Mouse (Mus musculus) intestine, postnatal 0 days (tissue): Measurements from ENCODE around the gene Tango2. TPM values are rescaled to one million over a fixed set of nuclear protein-coding genes. Genes with fewer than 3 reads are reported as not detected.

Source experiments
- ATAC-seq: fragments of 200-750 bp; cut with Nextera tagmentation; 2 replicates; pipeline ENCODE4 v1.8.0; 2017; ENCODE audit warnings: mild to moderate bottlenecking, moderate TSS enrichment, moderate library complexity
- H3K27ac ChIP-seq: fragments of 300-500 bp; sonication (generic); 2 replicates; pipeline ENCODE4 v1.5.1; 2014; ENCODE audit warnings: mild to moderate bottlenecking, low read depth, low read length, moderate library complexity
- H3K27me3 ChIP-seq: fragments of 300-500 bp; sonication (generic); replicated peaks from 2 replicates; pipeline ENCODE4 v1.6.1; 2014; ENCODE audit warnings: low read length, mixed read lengths; ENCODE audit not compliant: control insufficient read depth, insufficient read depth
- H3K36me3 ChIP-seq: fragments of 300-500 bp; sonication (generic); 2 replicates; pipeline ENCODE4 v1.6.1; 2014; ENCODE audit warnings: mild to moderate bottlenecking, moderate library complexity; ENCODE audit not compliant: control insufficient read depth, insufficient read depth
- H3K4me1 ChIP-seq: fragments of 300-500 bp; sonication (generic); replicated peaks from 2 replicates; pipeline ENCODE4 v1.6.1; 2014; ENCODE audit warnings: antibody characterized with exemption, low read length, mixed read lengths; ENCODE audit not compliant: control insufficient read depth, insufficient read depth
- H3K4me2 ChIP-seq: fragments of 300-500 bp; sonication (generic); replicated peaks from 2 replicates; pipeline ENCODE4 v1.6.1; 2014; ENCODE audit warnings: low read depth, mild to moderate bottlenecking, moderate library complexity
- H3K4me3 ChIP-seq: fragments of 300-500 bp; sonication (generic); 2 replicates; pipeline ENCODE4 v1.5.1; 2014; ENCODE audit warnings: low read depth, low read length
- H3K9ac ChIP-seq: fragments of 300-500 bp; sonication (generic); 2 replicates; pipeline ENCODE4 v1.6.1; 2014; ENCODE audit warnings: mild to moderate bottlenecking, low read depth, low read length
- H3K9me3 ChIP-seq: fragments of 300-500 bp; sonication (generic); 2 replicates; pipeline ENCODE4 v1.6.1; 2016; ENCODE audit warnings: mixed run types; ENCODE audit not compliant: control insufficient read depth
- CTCF ChIP-seq: sonication (generic); IDR thresholded peaks from 2 replicates; pipeline ENCODE4 v1.5.1; 2016; ENCODE audit warnings: low read depth, mild to moderate bottlenecking, control low read depth, antibody characterized with exemption, moderate library complexity
- WGBS: fragments of 180-500 bp; shearing (Covaris S2); extraction: QIAGEN DNeasy Blood & Tissue Kit; methylation state at CpG from one replicate; pipeline ENCODE4 v1.1.7; 2014; 5-methylcytosine and 5-hydroxymethylcytosine counted together
- polyA plus RNA-seq: library from polyadenylated mRNA; unstranded; fragments of >200 nt; fragmentation: Nextera tagmentation; extraction: Ambion mirVana; gene quantifications from 2 replicates; pipeline ENCODE4 v1.2.1, GENCODE M21; 2015

Tango2 gene
- polyA plus RNA-seq: 78.6 and 85.2 TPM in 2 replicates

GRCm38 (mm10) chr16:18347931-18348600, at the start of gene Tango2, which contains the start of gene Arvcf:
Tango2 (minus strand) TSS chr16:18348103.
Arvcf (plus strand) TSS chr16:18348182.
- no peaks in the 10 kb centered on the region for H3K9me3 ChIP-seq
- no peaks in the 10 kb centered on the region for H3K36me3 ChIP-seq
- WGBS: under 1% methylated on average over 44 of the region's 44 CpGs
- peaks cover 3% of the 10 kb centered on the region; the same call in 1 of the 2 replicates for H3K4me1 ChIP-seq
- H3K4me2 ChIP-seq: peak within 1 kb of the TSS; percentile 99
- no peaks in the 10 kb centered on the region for H3K27me3 ChIP-seq
- H3K4me3 ChIP-seq: peak within 1 kb of the TSS; percentile 68
- peak; percentile 70 for TF ChIP-seq CTCF
- H3K9ac ChIP-seq: peak within 1 kb of the TSS; percentile 60
- H3K27ac ChIP-seq: no peak within 1 kb of the TSS
- peak; percentile 81 for ATAC-seq

- no peak for ATAC-seq
- Histone ChIP-seq H3K27ac (no peak overlapping the region), H3K36me3 (peaks cover 37% of the 10 kb centered on the region), H3K4me2 (no peak overlapping the region), H3K4me1 (peaks cover 4% of the 10 kb centered on the region; the same call in 1 of the 2 replicates), H3K9me3 (no peaks in the 10 kb centered on the region), H3K4me3 (no peak overlapping the region), H3K27me3 (no peaks in the 10 kb centered on the region), H3K9ac (no peak overlapping the region)
- 94% methylated on average over 27 of the region's 27 CpGs for WGBS
- no peak for TF ChIP-seq CTCF
Measured at GRCm38 (mm10) chr16:18396791-18397621, 49.1 kb upstream of the Tango2 start.

- Histone ChIP-seq H3K9me3 (no peaks in the 10 kb centered on the region), H3K4me1 (peaks cover 4% of the 10 kb centered on the region; the same call in 1 of the 2 replicates), H3K4me2 (no peak overlapping the region), H3K27ac (no peak overlapping the region), H3K27me3 (no peaks in the 10 kb centered on the region), H3K4me3 (no peak overlapping the region), H3K36me3 (peaks cover 37% of the 10 kb centered on the region), H3K9ac (no peak overlapping the region)
- no peak for ATAC-seq
- TF ChIP-seq CTCF: no peak
- 72% methylated on average over 2 of the region's 2 CpGs for whole genome bisulfite sequencing
Measured at GRCm38 (mm10) chr16:18396201-18396600, 48.3 kb upstream of the Tango2 start.

GRCm38 (mm10) chr16:18395620-18396036, 47.7 kb upstream of the Tango2 start:
- Histone ChIP-seq H3K9ac (no peak overlapping the region), H3K4me3 (no peak overlapping the region), H3K36me3 (peaks cover 37% of the 10 kb centered on the region), H3K9me3 (no peaks in the 10 kb centered on the region), H3K4me2 (no peak overlapping the region), H3K27me3 (no peaks in the 10 kb centered on the region), H3K4me1 (peaks cover 4% of the 10 kb centered on the region; the same call in 1 of the 2 replicates), H3K27ac (no peak overlapping the region)
- WGBS: 42% methylated on average over 6 of the region's 7 CpGs
- ATAC-seq: no peak
- TF ChIP-seq CTCF: no peak

GRCm38 (mm10) chr16:18394777-18395619, 47.1 kb upstream of the Tango2 start:
- ATAC-seq: no peak
- H3K4me3 ChIP-seq: no peak overlapping the region
- H3K27ac ChIP-seq: no peak overlapping the region
- TF ChIP-seq CTCF: no peak
- 0 out of 2 replicates have a peak overlapping the region, but pooled peaks have one; percentile 2 for H3K4me2 ChIP-seq
- no peak overlapping the region for H3K9ac ChIP-seq
- no peaks in the 10 kb centered on the region for H3K9me3 ChIP-seq
- WGBS: 50% methylated on average over 11 of the region's 11 CpGs
- H3K4me1 ChIP-seq: peaks cover 4% of the 10 kb centered on the region; the same call in 1 of the 2 replicates
- H3K36me3 ChIP-seq: peaks cover 33% of the 10 kb centered on the region
- H3K27me3 ChIP-seq: no peaks in the 10 kb centered on the region
